Mouse (Mus musculus) CH12.LX (cell line): ENCODE measurements around the gene Kiss1r. TPM values are rescaled to one million over a fixed set of nuclear protein-coding genes. Genes with fewer than 3 reads are reported as not detected.

Source experiments
- DNase-seq: peaks from one replicate; pipeline ENCODE4 v3.0.0-alpha.2; 2013; ENCODE audit errors: extremely low read depth
- H3K27ac ChIP-seq: 2 replicates; pipeline ENCODE4 v1.5.1; 2012; ENCODE audit warnings: low read depth, mild to moderate bottlenecking, control low read depth, moderate library complexity; ENCODE audit not compliant: insufficient read depth
- H3K27me3 ChIP-seq: replicated peaks from 2 replicates; pipeline ENCODE3; 2012; ENCODE audit warnings: inconsistent platforms
- H3K36me3 ChIP-seq, 2 experiments: replicated peaks in 1 of 2; 2 replicates each; pipeline versions ENCODE3 to v1.6.1; 2012; ENCODE audit warnings: inconsistent platforms in 1 of 2, low read length in 1 of 2, mild to moderate bottlenecking in 1 of 2, mixed read lengths in 1 of 2, moderate library complexity in 1 of 2; ENCODE audit not compliant: control insufficient read depth in 1 of 2, insufficient read depth in 1 of 2
- H3K4me1 ChIP-seq, 2 experiments: 2 replicates each; pipeline ENCODE4 v1.6.1; 2012; ENCODE audit warnings: inconsistent platforms in 1 of 2, moderate library complexity in 1 of 2; ENCODE audit not compliant: insufficient read depth in 2 of 2, control insufficient read depth in 1 of 2
- H3K4me2 ChIP-seq: 2 replicates; pipeline ENCODE4 v1.6.1; 2012; ENCODE audit warnings: low read depth, mild to moderate bottlenecking, control low read depth; ENCODE audit not compliant: poor library complexity, insufficient read depth, severe bottlenecking
- H3K4me3 ChIP-seq, 3 experiments: fragments of 150-350 bp in 1 of 3; sonication (generic) in 1 of 3; replicated peaks in 1 of 3; 2 replicates each; pipeline versions ENCODE3 to v1.5.1; 2011 to 2012; ENCODE audit warnings: low read depth in 2 of 3, low read length in 2 of 3, mild to moderate bottlenecking in 2 of 3, moderate library complexity in 2 of 3, control low read depth in 1 of 3, improper control_type of control experiment in 1 of 3, inconsistent platforms in 1 of 3, mixed read lengths in 1 of 3; ENCODE audit not compliant: poor library complexity in 1 of 3
- H3K79me2 ChIP-seq: replicated peaks from 2 replicates; pipeline ENCODE4 v1.6.1; 2012; ENCODE audit warnings: mild to moderate bottlenecking, moderate library complexity; ENCODE audit not compliant: control insufficient read depth, poor library complexity, insufficient read depth, severe bottlenecking; ENCODE audit errors: extremely low read depth
- H3K9ac ChIP-seq: 2 replicates; pipeline ENCODE4 v1.6.1; 2012; ENCODE audit warnings: low read depth, mild to moderate bottlenecking, control low read depth, moderate library complexity; ENCODE audit not compliant: insufficient read depth
- H3K9me3 ChIP-seq: replicated peaks from 2 replicates; pipeline ENCODE3; 2012; ENCODE audit warnings: low read length, inconsistent platforms, mixed read lengths
- E2F4 ChIP-seq: IDR thresholded peaks from 2 replicates; pipeline ENCODE4 v1.6.1; 2011; ENCODE audit warnings: low read depth, low read length, improper control_type of control experiment; ENCODE audit not compliant: insufficient replicate concordance
- ETS1 ChIP-seq: conservative IDR thresholded peaks from 2 replicates; pipeline ENCODE4 v1.6.1; 2012; ENCODE audit warnings: low read depth, mild to moderate bottlenecking, inconsistent platforms, low read length, improper control_type of control experiment, moderate library complexity
- GABPA ChIP-seq: IDR thresholded peaks from 2 replicates; pipeline ENCODE4 v1.6.1; 2012; ENCODE audit warnings: low read depth, low read length, improper control_type of control experiment, inconsistent platforms; ENCODE audit not compliant: insufficient replicate concordance
- IRF4 ChIP-seq: IDR thresholded peaks from 2 replicates; pipeline ENCODE4 v1.6.1; 2014; ENCODE audit warnings: low read depth, mild to moderate bottlenecking, inconsistent platforms, low read length, improper control_type of control experiment
- JUND ChIP-seq: conservative IDR thresholded peaks from 2 replicates; pipeline ENCODE4 v1.6.1; 2011; ENCODE audit warnings: low read depth, low read length, improper control_type of control experiment
- MAX ChIP-seq: IDR thresholded peaks from 2 replicates; pipeline ENCODE4 v1.6.1; 2011; ENCODE audit warnings: low read length, improper control_type of control experiment
- MEF2A ChIP-seq: IDR thresholded peaks from 2 replicates; pipeline ENCODE4 v1.6.1; 2014; ENCODE audit warnings: low read depth, mild to moderate bottlenecking, inconsistent platforms, low read length, improper control_type of control experiment, borderline replicate concordance
- PAX5 ChIP-seq: IDR thresholded peaks from 2 replicates; pipeline ENCODE4 v1.6.1; 2012; ENCODE audit warnings: low read length, inconsistent platforms, mixed read lengths
- POLR2A ChIP-seq: IDR thresholded peaks from 2 replicates; pipeline ENCODE4 v1.6.1; 2011; ENCODE audit warnings: low read depth, mild to moderate bottlenecking, improper control_type of control experiment, low read length
- POLR2AphosphoS2 ChIP-seq: IDR thresholded peaks from 2 replicates; pipeline ENCODE4 v1.6.1; 2011; ENCODE audit warnings: low read depth, low read length, improper control_type of control experiment
- TCF12 ChIP-seq: IDR thresholded peaks from 2 replicates; pipeline ENCODE4 v1.6.1; 2014; ENCODE audit warnings: low read depth, mild to moderate bottlenecking, inconsistent platforms, low read length, improper control_type of control experiment
- ZC3H11A ChIP-seq: IDR thresholded peaks from 2 replicates; pipeline ENCODE4 v1.6.1; 2012; ENCODE audit warnings: low read depth, mild to moderate bottlenecking, inconsistent platforms, low read length, improper control_type of control experiment
- dilution Hi-C: fragments of 300-500 bp; cut with MboI; formaldehyde crosslinking; loops from 2 replicates; pipeline ENCODE4 v1.14.3; 2020; ENCODE audit warnings: low sequenced_read_pairs; ENCODE audit not compliant: extremely low pct_unique_long_range_greater_than_20kb, extremely low pct_ligation_motif_present
- in situ Hi-C: fragments of 300-500 bp; cut with MboI; formaldehyde crosslinking; loops from 3 replicates; pipeline ENCODE4 v1.14.3; 2019; ENCODE audit warnings: low sequenced_read_pairs, low pct_ligation_motif_present, low pct_unique_long_range_greater_than_20kb, mixed read lengths
- polyA plus RNA-seq: library from polyadenylated mRNA; unstranded; fragments of >175 nt; gene quantifications from 2 replicates; pipeline ENCODE4 v1.2.1, GENCODE M21; 2012; ENCODE audit warnings: low read depth; ENCODE audit not compliant: insufficient read length
- total RNA-seq, 2 experiments: library from RNA; depleted of rRNA; stranded (reverse); fragments of 300-350 nt in 1 of 2; fragments of >200 nt in 1 of 2; gene quantifications; 2 replicates each; pipeline ENCODE4 v1.2.3; 2012 to 2014

Kiss1r gene
- total and polyA plus RNA-seq, 3 experiments = 0.17 to 0.76 (median 0.24) TPM

DNA sequence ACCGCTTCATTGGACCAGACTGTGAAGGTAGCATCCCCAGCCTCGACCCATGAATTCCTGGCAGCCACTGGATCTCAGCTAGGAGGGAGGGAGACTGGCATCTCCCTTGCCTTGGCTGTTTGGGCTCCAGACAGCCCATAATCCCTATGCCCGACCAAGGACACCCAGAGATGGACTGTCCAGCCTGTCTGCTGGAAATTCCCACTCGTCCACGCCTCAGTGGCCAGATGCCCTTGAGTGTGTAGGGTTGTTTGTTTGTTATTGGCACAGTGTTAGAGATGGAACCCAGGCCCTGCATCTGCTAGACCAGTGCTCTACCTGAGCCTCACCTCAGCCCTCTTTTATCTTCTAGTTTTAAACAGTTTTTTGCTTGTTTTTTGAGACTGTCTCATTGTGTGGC, 48.6 kb downstream of the Kiss1r start:
- H3K4me2 ChIP-seq = no peak overlapping the region
- H3K4me3 ChIP-seq = no peak overlapping the region
- H3K27ac ChIP-seq = no peak overlapping the region
- no peak for DNase-seq
- no peak overlapping the region for H3K9ac ChIP-seq
- H3K79me2 ChIP-seq = peaks cover 19% of the 10 kb centered on the region
- no peaks in the 10 kb centered on the region for H3K27me3 ChIP-seq
- H3K36me3 ChIP-seq = peaks cover 70 to 88% of the 10 kb centered on the region in 2 experiments
- in situ Hi-C loops (no loop called here), dilution Hi-C loops (no loop called here)
- peaks cover 6 to 17% of the 10 kb centered on the region in 2 experiments; a peak in 3 of 4 replicates for H3K4me1 ChIP-seq
- no peaks in the 10 kb centered on the region for H3K9me3 ChIP-seq
- TF ChIP-seq JUND = no peak
- TF ChIP-seq ETS1 = no peak
- TF ChIP-seq E2F4 = no peak
- no peak for TF ChIP-seq MEF2A
- TF ChIP-seq GABPA = no peak
- no peak for TF ChIP-seq MAX
- TF ChIP-seq, all 38 proteins: peak for 0

DNA sequence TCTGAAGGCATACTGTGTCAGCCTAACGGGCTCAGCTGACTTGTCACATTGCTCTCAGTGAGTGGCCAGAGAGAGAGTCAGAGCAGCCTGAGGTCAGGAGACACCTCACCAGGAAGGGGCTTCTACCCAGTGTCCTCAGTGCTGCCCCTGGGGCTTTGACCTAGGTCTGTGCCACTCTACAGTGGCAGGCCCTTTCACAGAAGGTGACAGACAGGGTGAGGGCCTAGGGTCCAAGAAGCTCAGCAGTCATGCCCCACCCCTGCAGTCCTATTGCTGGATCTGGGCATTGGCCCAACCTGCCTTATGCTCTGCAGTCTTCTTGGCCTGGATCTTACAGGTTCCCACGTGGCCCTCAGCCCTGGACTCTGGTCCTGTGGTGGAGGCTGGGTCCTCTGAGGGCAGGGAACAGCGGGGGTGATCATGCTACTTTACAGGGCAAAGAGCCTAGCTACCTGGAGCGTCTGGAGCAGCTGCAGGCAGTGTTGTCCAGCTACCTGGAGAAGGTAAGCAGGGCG, 50.2 kb downstream of the Kiss1r start:
- H3K36me3 ChIP-seq = peaks cover 71 to 95% of the 10 kb centered on the region in 2 experiments
- H3K9ac ChIP-seq = no peak overlapping the region
- H3K27me3 ChIP-seq = no peaks in the 10 kb centered on the region
- H3K27ac ChIP-seq = no peak overlapping the region
- in situ Hi-C loops = no loop called here
- TF ChIP-seq IRF4 (no peak), PAX5 (no peak), JUND (no peak), GABPA (no peak), TCF12 (no peak), ZC3H11A (no peak)
- H3K4me3 ChIP-seq = no peak overlapping the region
- peaks cover 0 to 6% of the 10 kb centered on the region in 2 experiments; a peak in 1 of 4 replicates for H3K4me1 ChIP-seq
- no peak for DNase-seq
- no peak overlapping the region for H3K4me2 ChIP-seq
- H3K79me2 ChIP-seq = peaks cover 5% of the 10 kb centered on the region
- H3K9me3 ChIP-seq = no peaks in the 10 kb centered on the region
- dilution Hi-C loops = no loop called here

DNA sequence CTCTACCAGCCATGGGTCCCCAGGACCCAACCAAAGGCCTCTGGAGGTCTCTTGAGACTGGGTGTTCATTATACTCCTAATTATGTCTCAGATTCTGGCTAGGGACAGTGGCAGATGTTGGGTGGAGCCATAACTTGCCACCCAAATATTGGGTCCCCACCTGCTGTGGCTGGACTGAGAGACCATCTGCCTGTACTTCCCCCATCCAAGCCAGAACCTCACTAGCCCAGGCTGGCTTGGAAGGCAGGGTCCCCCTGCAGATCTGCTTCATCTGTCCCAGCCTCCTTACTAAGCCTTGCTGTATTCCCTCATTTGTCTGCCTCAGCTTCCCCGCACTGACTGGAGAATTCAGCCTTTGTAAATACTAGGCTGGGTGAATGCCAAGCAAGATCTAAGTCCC, 51.4 kb downstream of the Kiss1r start:
- Histone ChIP-seq H3K9me3 (no peaks in the 10 kb centered on the region), H3K36me3 (peaks cover 65 to 92% of the 10 kb centered on the region in 2 experiments)
- dilution Hi-C loops = no loop called here

More for the DNA sequence above, 51.4 kb downstream of the Kiss1r start:
- H3K9ac ChIP-seq = no peak overlapping the region
- in situ Hi-C loops = no loop called here
- H3K79me2 ChIP-seq = no peaks in the 10 kb centered on the region
- H3K4me1 ChIP-seq = no peaks in the 10 kb centered on the region
- DNase-seq = no peak
- TF ChIP-seq POLR2AphosphoS2 = no peak
- 0 out of 2 replicates have a peak, but pooled peaks have one; percentile 32 for TF ChIP-seq POLR2A
- no peak overlapping the region for H3K27ac ChIP-seq
- no peak overlapping the region for H3K4me3 ChIP-seq
- no peaks in the 10 kb centered on the region for H3K27me3 ChIP-seq
- no peak overlapping the region for H3K4me2 ChIP-seq
